In the genomic region with DNA sequence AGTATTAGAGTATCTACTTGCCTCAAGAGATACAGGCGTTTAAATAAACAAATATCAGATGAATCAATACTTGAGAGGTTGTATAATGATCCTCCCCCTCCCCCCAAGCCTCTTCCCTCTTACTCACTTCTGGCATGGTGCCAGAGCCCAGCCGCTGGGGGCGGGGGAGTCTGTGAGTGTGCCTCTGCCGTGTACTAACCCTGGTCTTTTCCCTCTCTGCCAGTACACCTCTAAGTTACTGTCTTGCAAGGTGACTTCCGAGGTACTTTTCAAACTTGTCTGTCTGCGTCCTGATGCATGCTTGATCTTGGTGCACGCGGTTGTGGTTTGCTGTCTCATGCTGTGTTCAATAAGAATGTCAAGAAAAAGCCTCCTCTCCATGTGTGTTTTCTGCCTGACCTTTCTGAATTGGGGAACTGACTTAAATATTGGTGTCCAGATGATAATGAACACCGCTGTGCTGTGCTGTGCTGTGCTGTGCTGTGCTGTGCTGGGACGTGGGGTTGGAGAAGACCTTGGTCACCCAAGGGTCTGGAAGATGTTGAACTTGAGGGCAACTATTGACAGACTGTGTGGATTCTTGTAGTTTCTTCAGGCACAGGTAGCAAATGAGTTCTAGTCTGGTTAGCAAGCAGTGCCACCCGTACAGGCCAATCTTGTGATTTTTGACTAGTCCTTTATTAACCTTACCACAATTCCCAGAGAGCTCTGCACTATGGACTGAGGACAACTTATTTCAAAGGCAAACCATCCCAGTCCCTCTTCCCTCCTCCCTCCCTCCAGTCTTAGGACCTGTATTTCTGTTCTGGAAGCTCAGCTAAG, we compare ENCODE assay signal across 9 mouse cellular contexts. TPM values are rescaled to one million over a fixed set of nuclear protein-coding genes. Genes with fewer than 3 reads are reported as not detected.
DNase-seq lines count a peak whose midpoint lies in the region; ATAC-seq and TF ChIP-seq lines count a peak whose summit lies in the region.
"Had no signal": no experiment of that assay in that cellular context is flagged by ENCODE, and none has a peak within 500 bp of the region (broad histone marks: within the 10 kb centered on the region; RNA-seq: fewer than 3 reads in every experiment).

No protein-coding gene starts in this region.

- ATAC-seq in midbrain, embryonic 14.5 days (ENCODE audit: low FRiP score, low TSS enrichment), result peak; percentile 66; the same call in 1 of the 2 replicates
- ATAC-seq in midbrain, embryonic 15.5 days (replicated peaks), result no peak; the same call in 1 of the 2 replicates
- peak; percentile 70 for ATAC-seq in hindbrain, embryonic 13.5 days (ENCODE audit: low FRiP score)
- peak; percentile 63; the same call in 1 of the 2 replicates for ATAC-seq in neural tube, embryonic 14.5 days (ENCODE audit: low read depth)

- no peak overlapping the region for H3K4me3 ChIP-seq in midbrain, embryonic 14.5 days (replicated peaks; ENCODE audit: low read depth, low read length)
- H3K4me3 ChIP-seq in midbrain, embryonic 15.5 days, result no peak overlapping the region
- H3K4me3 ChIP-seq in hindbrain, embryonic 13.5 days, result no peak overlapping the region
- H3K4me3 ChIP-seq in neural tube, embryonic 14.5 days (ENCODE audit: low read depth, low read length), result no peak overlapping the region
- H3K4me3 ChIP-seq in gastrocnemius, adult 2 months, result no peak overlapping the region

- no peak overlapping the region for H3K27ac ChIP-seq in midbrain, embryonic 14.5 days (replicated peaks; ENCODE audit: low read depth, low read length)
- no peak overlapping the region for H3K27ac ChIP-seq in midbrain, embryonic 15.5 days
- H3K27ac ChIP-seq in hindbrain, embryonic 13.5 days, result no peak overlapping the region
- no peak overlapping the region for H3K27ac ChIP-seq in neural tube, embryonic 14.5 days (ENCODE audit: low read depth, low read length)
- no peak overlapping the region for H3K27ac ChIP-seq in gastrocnemius, adult 2 months

- H3K4me1 ChIP-seq in midbrain, embryonic 14.5 days (ENCODE audit: control insufficient read depth, insufficient read depth, low read length), result 0 out of 2 replicates have a peak, but pooled peaks cover 9% of the 10 kb centered on the region
- H3K4me1 ChIP-seq in midbrain, embryonic 15.5 days, result 0 out of 2 replicates have a peak, but pooled peaks cover 4% of the 10 kb centered on the region
- H3K4me1 ChIP-seq in hindbrain, embryonic 13.5 days (replicated peaks), result peaks cover 24% of the 10 kb centered on the region
- no peaks in the 10 kb centered on the region; the same call in 1 of the 2 replicates for H3K4me1 ChIP-seq in neural tube, embryonic 14.5 days (ENCODE audit: control insufficient read depth, insufficient read depth, low read length)

- no peak for TF ChIP-seq CTCF in brain, embryonic 14.5 days (IDR thresholded peaks at IDR 0.05; ENCODE audit: borderline replicate concordance, extremely low read depth, insufficient read depth, insufficient read length)
- no peak for TF ChIP-seq CTCF in gastrocnemius, adult 2 months (IDR thresholded peaks at IDR 0.05)

- H3K9ac ChIP-seq in midbrain, embryonic 14.5 days (replicated peaks; ENCODE audit: low read length), result no peak overlapping the region
- no peak overlapping the region for H3K9ac ChIP-seq in midbrain, embryonic 15.5 days
- no peak overlapping the region for H3K9ac ChIP-seq in hindbrain, embryonic 13.5 days
- no peak overlapping the region for H3K9ac ChIP-seq in neural tube, embryonic 14.5 days (replicated peaks; ENCODE audit: low read depth, low read length)

- DNase-seq in midbrain, embryonic 14.5 days, result peak; percentile 78
- peak; percentile 75 for DNase-seq in brain, embryonic 14.5 days (ENCODE audit: low read depth)
- no peak for DNase-seq in gastrocnemius, adult 2 months
- DNase-seq in gastrocnemius, postnatal 14 days, result no peak
- no peak for DNase-seq in urinary bladder, adult 18-20 months (ENCODE audit: low spot score in 2 of 2)

- TF ChIP-seq POLR2A in brain, embryonic 14.5 days (IDR thresholded peaks at IDR 0.05; ENCODE audit: borderline replicate concordance, extremely low read depth, insufficient read depth, insufficient read length, poor library complexity, severe bottlenecking), result no peak

- H3K27me3 ChIP-seq in midbrain, embryonic 14.5 days (ENCODE audit: control insufficient read depth, insufficient read depth, low read length), result no peaks in the 10 kb centered on the region
- H3K27me3 ChIP-seq in midbrain, embryonic 15.5 days (replicated peaks), result no peaks in the 10 kb centered on the region
- no peaks in the 10 kb centered on the region for H3K27me3 ChIP-seq in hindbrain, embryonic 13.5 days
- no peaks in the 10 kb centered on the region for H3K27me3 ChIP-seq in neural tube, embryonic 14.5 days (ENCODE audit: control insufficient read depth, insufficient read depth, low read length)

- 64% methylated on average over 11 of the region's 11 CpGs for WGBS in midbrain, embryonic 14.5 days
- 55% methylated on average over 11 of the region's 11 CpGs for WGBS in midbrain, embryonic 15.5 days
- WGBS in hindbrain, embryonic 13.5 days, result 63% methylated on average over 11 of the region's 11 CpGs
- 62% methylated on average over 11 of the region's 11 CpGs for whole genome bisulfite sequencing in neural tube, embryonic 14.5 days

- H3K9me3 ChIP-seq in midbrain, embryonic 14.5 days (ENCODE audit: control insufficient read depth, low read length), result no peaks in the 10 kb centered on the region
- no peaks in the 10 kb centered on the region for H3K9me3 ChIP-seq in midbrain, embryonic 15.5 days
- no peaks in the 10 kb centered on the region for H3K9me3 ChIP-seq in hindbrain, embryonic 13.5 days
- H3K9me3 ChIP-seq in neural tube, embryonic 14.5 days (ENCODE audit: control insufficient read depth, low read length), result no peaks in the 10 kb centered on the region

- intact Hi-C loops in gastrocnemius, adult 2 months (cut with DNase I), result loop anchor here (10.0 kb wide), 2 partner anchors 101 to 521 kb away; no protein-coding TSS in a partner anchor
- intact Hi-C loops in gastrocnemius, postnatal 14 days (cut with DNase I; ENCODE audit: low total_unique reads), result loop anchor here (10.0 kb wide), 1 partner anchor 91 kb away; no protein-coding TSS in a partner anchor

- H3K4me2 ChIP-seq in midbrain, embryonic 14.5 days (ENCODE audit: low read length), result no peak overlapping the region
- H3K4me2 ChIP-seq in midbrain, embryonic 15.5 days, result no peak overlapping the region
- no peak overlapping the region for H3K4me2 ChIP-seq in hindbrain, embryonic 13.5 days
- H3K4me2 ChIP-seq in neural tube, embryonic 14.5 days (ENCODE audit: low read depth, low read length), result no peak overlapping the region

- no peaks in the 10 kb centered on the region for H3K36me3 ChIP-seq in midbrain, embryonic 14.5 days (ENCODE audit: control insufficient read depth, insufficient read depth, low read length)
- no peaks in the 10 kb centered on the region for H3K36me3 ChIP-seq in midbrain, embryonic 15.5 days (replicated peaks)
- no peaks in the 10 kb centered on the region for H3K36me3 ChIP-seq in hindbrain, embryonic 13.5 days
- no peaks in the 10 kb centered on the region for H3K36me3 ChIP-seq in neural tube, embryonic 14.5 days (ENCODE audit: control insufficient read depth, insufficient read depth, low read length)

RNA-seq across cellular contexts. Expression of a gene that starts 29.8 kb away (rescaled TPM):
- 0.09 TPM in 1 of 2 replicates, not detected in the other for polyA plus RNA-seq in midbrain, embryonic 14.5 days (2014; fragmentation: Nextera tagmentation; extraction: Ambion mirVana)
- 0.05 and 0.08 TPM in 2 replicates for polyA plus RNA-seq in midbrain, embryonic 15.5 days (2015; fragmentation: Nextera tagmentation; extraction: Ambion mirVana)
- 0.04 and 0.05 TPM in 2 replicates for polyA plus RNA-seq in brain, embryonic 14.5 days (2012; rRNA removed)
- polyA plus RNA-seq in hindbrain, embryonic 13.5 days (2015; fragmentation: Nextera tagmentation; extraction: Ambion mirVana), result 0.09 and 0.19 TPM in 2 replicates
- polyA plus RNA-seq in neural tube, embryonic 14.5 days (2014; fragmentation: Nextera tagmentation; extraction: Ambion mirVana), result 0.33 and 0.39 TPM in 2 replicates
- total RNA-seq in gastrocnemius, adult 2 months (2021), result under 1 TPM in 1 of 2 experiments, not detected in 1; 0.28 TPM
- not detected for total RNA-seq in gastrocnemius, postnatal 14 days (2021)
- total RNA-seq: neutrophil, adult 5-6 weeks had no signal

Comparison
In these comparisons a context has a peak if more than half of its experiments do, and no peak if none do; other contexts are left out.
1. DNase-seq: peak in midbrain, embryonic 14.5 days (single experiment) and brain, embryonic 14.5 days (single experiment); none in gastrocnemius, adult 2 months (single experiment), gastrocnemius, postnatal 14 days (single experiment) and urinary bladder, adult 18-20 months (0 of 2).